Mouse (Mus musculus): ENCODE results near the gene Rps11.

DNA sequence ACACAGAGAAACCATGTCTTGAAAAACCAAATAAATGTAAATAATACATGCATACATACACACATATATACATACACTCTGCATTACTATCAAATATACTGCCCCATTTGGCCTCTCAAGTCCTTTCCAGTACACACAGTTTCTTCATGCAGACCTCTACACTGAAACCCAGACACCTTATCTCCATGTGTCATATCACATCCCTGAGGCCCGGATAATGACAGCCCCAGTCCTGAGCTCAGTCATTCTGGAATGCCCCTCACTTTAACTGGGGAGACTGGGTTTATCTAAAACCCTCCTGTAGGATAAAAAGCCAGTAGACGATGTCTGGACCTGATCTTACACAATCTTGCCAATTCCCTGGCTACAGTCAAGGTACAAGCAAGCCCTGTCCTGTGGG, 10.8 kb downstream of the Rps11 start:
- no peak for TF ChIP-seq GATA1 (IDR thresholded peaks at IDR 0.05; ENCODE audit: low read length)
- no peak for TF ChIP-seq TAL1 (IDR thresholded peaks at IDR 0.05; ENCODE audit: low read length)
